Mouse (Mus musculus): Measurements from ENCODE around the gene A730009L09Rik. TPM values are rescaled to one million over a fixed set of nuclear protein-coding genes. Genes with fewer than 3 reads are reported as not detected.

Gene A730009L09Rik
- polyA plus RNA-seq, 1 experiment from 2014 or later, result not detected

GRCm38 (mm10) chr16:84560279-84560602 lies 45.3 kb downstream of the A730009L09Rik start:
- no peaks in the 10 kb centered on the region for H3K9me3 ChIP-seq (replicated peaks)
- no peak overlapping the region for H3K27ac ChIP-seq
- ATAC-seq (ENCODE audit: low read depth) (no peak), DNase-seq (no peak)
- H3K27me3 ChIP-seq, result no peaks in the 10 kb centered on the region
- H3K4me3 ChIP-seq (replicated peaks), result no peak overlapping the region
- no peaks in the 10 kb centered on the region for H3K36me3 ChIP-seq
- H3K9ac ChIP-seq, result no peak overlapping the region
- H3K4me1 ChIP-seq (replicated peaks), result no peaks in the 10 kb centered on the region
- H3K4me2 ChIP-seq, result no peak overlapping the region
- 66% methylated on average over 7 of the region's 7 CpGs for WGBS (ENCODE audit: insufficient replicate concordance)

Other genes with a start within 250 kb of the A730009L09Rik start
- gene Mrpl39, start 220.6 kb downstream of the A730009L09Rik start, polyA plus RNA-seq (2015; fragmentation: Nextera tagmentation; extraction: Ambion mirVana), result 30.3 and 35.5 TPM in 2 replicates